Comparison of ENCODE assay signal across 34 mouse cellular contexts in the genomic region with DNA sequence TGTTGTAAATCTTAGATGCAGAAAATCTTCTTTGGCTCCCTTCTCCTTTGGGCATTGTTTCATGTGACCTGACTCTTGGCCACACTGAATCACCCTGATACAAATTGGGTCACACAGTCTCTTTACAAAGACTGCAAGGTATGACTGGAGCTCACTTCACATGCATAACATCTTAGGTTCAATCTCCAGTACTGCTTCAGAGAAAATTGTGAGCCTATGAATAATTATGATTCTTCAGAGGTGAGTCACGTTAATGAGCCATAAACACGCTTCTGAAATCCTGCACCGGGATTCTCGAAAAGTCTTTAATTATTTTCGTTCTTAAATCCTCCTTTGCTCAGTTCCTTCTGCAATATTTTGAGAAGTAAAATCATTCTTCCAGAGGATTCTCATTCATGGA.
"Had no signal": no experiment of that assay in that cellular context is flagged by ENCODE, and none has a peak within 500 bp of the region (broad histone marks: within the 10 kb centered on the region; RNA-seq: fewer than 3 reads in every experiment).

No protein-coding gene starts in this region.

- H3K9ac ChIP-seq: heart, embryonic 12.5 days; heart, embryonic 13.5 days; heart, embryonic 15.5 days; hindbrain, embryonic 12.5 days; hindbrain, embryonic 13.5 days; hindbrain, embryonic 14.5 days; hindbrain, embryonic 15.5 days; intestine, embryonic 15.5 days; kidney, embryonic 15.5 days had no signal

- H3K4me1 ChIP-seq: heart, embryonic 10.5 days; heart, embryonic 12.5 days; heart, embryonic 13.5 days; heart, embryonic 15.5 days; hindbrain, embryonic 10.5 days; hindbrain, embryonic 12.5 days; hindbrain, embryonic 13.5 days; hindbrain, embryonic 15.5 days; intestine, embryonic 15.5 days; kidney, embryonic 15.5 days had no signal

- ATAC-seq: hindbrain, postnatal 0 days; inflammation-experienced regulatory T-cells, adult 6 months; intestine, embryonic 15.5 days; intestine, embryonic 16.5 days; intestine, postnatal 0 days had no signal

- H3K4me3 ChIP-seq: heart, embryonic 10.5 days; heart, embryonic 12.5 days; heart, embryonic 13.5 days; heart, embryonic 15.5 days; hindbrain, embryonic 10.5 days; hindbrain, embryonic 12.5 days; hindbrain, embryonic 13.5 days; hindbrain, embryonic 15.5 days; intestine, embryonic 15.5 days; kidney, embryonic 15.5 days; layer of hippocampus, adult 2 months; left cerebral cortex, adult 2 months had no signal

- H3K4me2 ChIP-seq: heart, embryonic 11.5 days; heart, embryonic 12.5 days; heart, embryonic 13.5 days; heart, embryonic 15.5 days; hindbrain, embryonic 12.5 days; hindbrain, embryonic 13.5 days; hindbrain, embryonic 14.5 days; hindbrain, embryonic 15.5 days; intestine, embryonic 15.5 days; kidney, embryonic 15.5 days had no signal

- H3K36me3 ChIP-seq: heart, embryonic 10.5 days; heart, embryonic 12.5 days; heart, embryonic 13.5 days; heart, embryonic 15.5 days; hindbrain, embryonic 10.5 days; hindbrain, embryonic 12.5 days; hindbrain, embryonic 13.5 days; hindbrain, embryonic 15.5 days; intestine, embryonic 15.5 days; kidney, embryonic 15.5 days had no signal

- DNase-seq: heart, postnatal 10 days; heart, postnatal 14 days; heart, postnatal 36 days; kidney, adult 11 months; kidney, adult 18-20 months; kidney, adult 2 months; kidney, adult 8-10 months; kidney, adult 9 months; kidney, postnatal 10 days; kidney, postnatal 14 days; kidney, postnatal 25 days; kidney, postnatal 36 days; kidney, postnatal 4 days; layer of hippocampus, adult 9-11 months; layer of hippocampus, postnatal 36 days had no signal

- H3K9me3 ChIP-seq: heart, embryonic 10.5 days; heart, embryonic 12.5 days; heart, embryonic 13.5 days; heart, embryonic 15.5 days; hindbrain, embryonic 10.5 days; hindbrain, embryonic 12.5 days; hindbrain, embryonic 13.5 days; hindbrain, embryonic 15.5 days; intestine, embryonic 15.5 days; kidney, embryonic 15.5 days had no signal

- H3K27me3 ChIP-seq: heart, embryonic 12.5 days; heart, embryonic 13.5 days; heart, embryonic 15.5 days; hindbrain, embryonic 12.5 days; hindbrain, embryonic 13.5 days; hindbrain, embryonic 15.5 days; intestine, embryonic 15.5 days; kidney, embryonic 15.5 days had no signal

- H3K27ac ChIP-seq: heart, embryonic 10.5 days; heart, embryonic 13.5 days; heart, embryonic 15.5 days; hindbrain, embryonic 10.5 days; hindbrain, embryonic 12.5 days; hindbrain, embryonic 13.5 days; hindbrain, embryonic 14.5 days; hindbrain, embryonic 15.5 days; hindbrain, postnatal 0 days; intestine, embryonic 15.5 days; kidney, embryonic 15.5 days; kidney, postnatal 0 days; layer of hippocampus, adult 2 months; left cerebral cortex, adult 2 months had no signal
